Mouse (Mus musculus) ES-Bruce4 (cell line): Measurements from ENCODE around the gene Trpv4. TPM values are rescaled to one million over a fixed set of nuclear protein-coding genes. Genes with fewer than 3 reads are reported as not detected.

Source experiments
- H3K27ac ChIP-seq: 2 replicates; pipeline ENCODE4 v1.5.1; 2012; ENCODE audit warnings: low read length, inconsistent platforms; ENCODE audit not compliant: insufficient read depth
- H3K27me3 ChIP-seq: 2 replicates; pipeline ENCODE4 v1.6.1; 2012; ENCODE audit warnings: mild to moderate bottlenecking, low read length, inconsistent platforms; ENCODE audit not compliant: control insufficient read depth, poor library complexity, insufficient read depth, severe bottlenecking
- H3K36me3 ChIP-seq: 2 replicates; pipeline ENCODE4 v1.6.1; 2012; ENCODE audit warnings: inconsistent platforms, mild to moderate bottlenecking, low read length, moderate library complexity; ENCODE audit not compliant: control insufficient read depth, poor library complexity, insufficient read depth, severe bottlenecking
- H3K4me1 ChIP-seq: one replicate; pipeline ENCODE4 v1.8.1; 2011; ENCODE audit warnings: low read length; ENCODE audit not compliant: control insufficient read depth, insufficient read depth
- H3K4me3 ChIP-seq: 2 replicates; pipeline ENCODE4 v1.5.1; 2011; ENCODE audit warnings: low read depth, mild to moderate bottlenecking, low read length
- H3K9ac ChIP-seq: 2 replicates; pipeline ENCODE4 v1.6.1; 2012; ENCODE audit warnings: low read depth, mild to moderate bottlenecking, inconsistent platforms; ENCODE audit not compliant: poor library complexity, severe bottlenecking
- H3K9me3 ChIP-seq: replicated peaks from 2 replicates; pipeline ENCODE4 v1.6.1; 2012; ENCODE audit warnings: mild to moderate bottlenecking, low read length, inconsistent platforms; ENCODE audit not compliant: control insufficient read depth, poor library complexity, insufficient read depth, severe bottlenecking
- CTCF ChIP-seq: IDR thresholded peaks from one replicate; pipeline ENCODE4 v1.8.1; 2011; ENCODE audit warnings: low read depth, low read length
- EP300 ChIP-seq: IDR thresholded peaks from 2 replicates; pipeline ENCODE4 v1.6.1; 2011; ENCODE audit warnings: low read depth, low read length; ENCODE audit not compliant: insufficient read depth
- POLR2A ChIP-seq: IDR thresholded peaks from one replicate; pipeline ENCODE4 v1.8.1; 2011; ENCODE audit warnings: low read length; ENCODE audit not compliant: insufficient read depth
- polyA plus RNA-seq: library from polyadenylated mRNA; stranded (reverse); fragments of >200 nt; gene quantifications from 2 replicates; pipeline ENCODE4 v1.2.4, GENCODE M21; 2011; ENCODE audit warnings: low read depth; ENCODE audit not compliant: missing spikeins, insufficient read depth, insufficient read length

Trpv4 gene
- polyA plus RNA-seq, 1 experiment = 4.2 TPM

DNA sequence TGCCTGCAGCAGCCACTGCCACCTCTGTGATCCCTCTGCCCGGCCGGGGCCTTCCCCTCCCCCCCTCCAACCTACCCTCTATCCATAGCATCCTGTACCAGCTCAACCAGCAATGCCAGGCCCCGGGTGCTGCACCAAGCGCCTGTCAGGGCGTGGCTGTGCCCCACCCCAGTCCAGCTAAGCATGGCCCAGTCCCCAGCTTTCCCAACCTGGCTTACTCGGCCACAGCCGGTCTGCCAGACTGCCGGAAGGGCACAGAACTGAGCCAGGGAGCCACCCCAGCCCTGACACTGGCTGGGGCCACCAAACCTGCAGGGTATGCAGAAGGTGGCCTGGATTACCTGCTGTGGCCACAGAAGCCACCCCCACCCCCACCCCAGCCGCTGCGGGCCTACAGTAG is 47.0 kb downstream of the Trpv4 start:
- H3K27ac ChIP-seq = no peak overlapping the region
- H3K27me3 ChIP-seq = no peaks in the 10 kb centered on the region
- TF ChIP-seq POLR2A (no peak), CTCF (no peak)

GRCm38 (mm10) chr5:114608516-114608915 is 49.7 kb downstream of the Trpv4 start:
- TF ChIP-seq EP300 (0 out of 2 replicates have a peak, but pooled peaks have one; percentile 19), POLR2A (no peak), CTCF (peak; percentile 99)

More for the DNA sequence above, 47.0 kb downstream of the Trpv4 start:
- Histone ChIP-seq H3K9me3 (no peaks in the 10 kb centered on the region), H3K36me3 (no peaks in the 10 kb centered on the region), H3K4me1 (no peaks in the 10 kb centered on the region), H3K9ac (0 out of 2 replicates have a peak overlapping the region, but pooled peaks have one; percentile 4), H3K4me3 (peak overlapping the region; percentile 32)

GRCm38 (mm10) chr5:114607651-114608050 is 50.6 kb downstream of the Trpv4 start:
- Histone ChIP-seq H3K27me3 (no peaks in the 10 kb centered on the region), H3K27ac (no peak overlapping the region), H3K4me1 (no peaks in the 10 kb centered on the region)

More at GRCm38 (mm10) chr5:114608516-114608915, 49.7 kb downstream of the Trpv4 start:
- Histone ChIP-seq H3K27ac (no peak overlapping the region), H3K9me3 (no peaks in the 10 kb centered on the region), H3K4me3 (no peak overlapping the region), H3K9ac (no peak overlapping the region), H3K36me3 (no peaks in the 10 kb centered on the region), H3K4me1 (no peaks in the 10 kb centered on the region), H3K27me3 (no peaks in the 10 kb centered on the region)

GRCm38 (mm10) chr5:114605981-114606380 is 52.2 kb downstream of the Trpv4 start:
- Histone ChIP-seq H3K27ac (no peak overlapping the region), H3K9me3 (no peaks in the 10 kb centered on the region), H3K36me3 (no peaks in the 10 kb centered on the region), H3K4me3 (no peak overlapping the region), H3K27me3 (no peaks in the 10 kb centered on the region), H3K4me1 (no peaks in the 10 kb centered on the region), H3K9ac (no peak overlapping the region)
- TF ChIP-seq POLR2A = no peak
- no peak for TF ChIP-seq CTCF
- no peak for TF ChIP-seq EP300

More at GRCm38 (mm10) chr5:114607651-114608050, 50.6 kb downstream of the Trpv4 start:
- Histone ChIP-seq H3K36me3 (no peaks in the 10 kb centered on the region), H3K9me3 (no peaks in the 10 kb centered on the region), H3K9ac (no peak overlapping the region), H3K4me3 (no peak overlapping the region)
- no peak for TF ChIP-seq CTCF
- no peak for TF ChIP-seq EP300
- TF ChIP-seq POLR2A = no peak

DNA sequence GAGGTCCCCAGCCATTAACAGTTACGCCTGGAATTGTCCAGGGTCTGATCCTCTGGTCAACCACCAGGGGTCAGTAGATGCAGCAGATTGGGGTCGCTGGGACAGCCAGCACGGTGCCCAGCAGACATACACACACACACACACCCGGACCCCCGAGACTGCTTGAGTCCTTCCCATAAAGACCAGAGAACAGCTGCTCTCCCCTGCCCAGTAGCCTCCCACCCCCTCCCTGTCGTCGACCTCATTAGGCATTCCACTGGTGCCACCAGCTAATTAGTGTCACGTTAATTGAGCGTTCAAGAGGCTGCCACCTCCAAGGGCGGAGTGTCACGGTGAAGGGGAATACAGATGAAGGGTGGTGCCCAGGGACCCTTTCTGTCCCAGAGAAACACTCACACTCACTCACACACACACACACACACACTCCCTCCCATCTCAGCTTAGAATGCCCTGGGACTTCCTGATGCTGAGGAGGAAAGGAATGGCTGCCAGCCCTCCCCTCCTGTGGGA is 53.4 kb downstream of the Trpv4 start:
- H3K27ac ChIP-seq = no peak overlapping the region
- no peak overlapping the region for H3K4me3 ChIP-seq
- H3K4me1 ChIP-seq = no peaks in the 10 kb centered on the region
- H3K36me3 ChIP-seq = no peaks in the 10 kb centered on the region
- no peaks in the 10 kb centered on the region for H3K9me3 ChIP-seq
- TF ChIP-seq CTCF = peak; percentile 75
- TF ChIP-seq POLR2A = no peak
- H3K27me3 ChIP-seq = no peaks in the 10 kb centered on the region
- no peak overlapping the region for H3K9ac ChIP-seq

GRCm38 (mm10) chr5:114603975-114604374 is 54.2 kb downstream of the Trpv4 start:
- Histone ChIP-seq H3K27ac (no peak overlapping the region), H3K4me1 (no peaks in the 10 kb centered on the region), H3K9ac (no peak overlapping the region), H3K9me3 (no peaks in the 10 kb centered on the region), H3K36me3 (no peaks in the 10 kb centered on the region), H3K27me3 (no peaks in the 10 kb centered on the region), H3K4me3 (no peak overlapping the region)
- TF ChIP-seq CTCF = peak; percentile 16
- TF ChIP-seq EP300 = no peak
